Mouse (Mus musculus) c-Kit-positive CD71-positive TER-119-positive erythroid progenitor cells, embryonic 14.5 days (primary cell): ENCODE data around the gene Chchd1.
"Not testable (repeated sequence)": the region's sequence is repeated elsewhere in the genome, so short reads cannot be mapped to it uniquely, and the experiment has no call there.

ENCODE experiments used
- DNase-seq: peaks from one replicate; pipeline ENCODE4 v3.0.0-alpha.2; 2013; ENCODE audit warnings: low spot score

Gene Chchd1

GRCm38 (mm10) chr14:20689009-20689408 lies 13.8 kb upstream of the Chchd1 start:
- DNase-seq = no peak

GRCm38 (mm10) chr14:20691772-20692171 lies 11.0 kb upstream of the Chchd1 start:
- no peak for DNase-seq

- no peak for DNase-seq
Observed at GRCm38 (mm10) chr14:20693589-20694101, 9.2 kb upstream of the Chchd1 start.

- DNase-seq = no peak
Observed at GRCm38 (mm10) chr14:20694185-20694883, 8.5 kb upstream of the Chchd1 start.

- DNase-seq = peak; percentile 71
Observed at GRCm38 (mm10) chr14:20694884-20695760, 7.7 kb upstream of the Chchd1 start, which contains the start of gene Fut11. Gene Fut11 (plus strand): TSS chr14:20694968.

- DNase-seq = no peak
Observed at GRCm38 (mm10) chr14:20695761-20696520, 6.9 kb upstream of the Chchd1 start.

- no peak for DNase-seq
Observed at GRCm38 (mm10) chr14:20696986-20697385, 5.8 kb upstream of the Chchd1 start.

GRCm38 (mm10) chr14:20698515-20698914 lies 4.3 kb upstream of the Chchd1 start:
- DNase-seq = no peak

- no peak for DNase-seq
Observed at GRCm38 (mm10) chr14:20700362-20700761, 2.4 kb upstream of the Chchd1 start.

GRCm38 (mm10) chr14:20701554-20701953 lies 1.3 kb upstream of the Chchd1 start:
- DNase-seq = no peak

- no peak for DNase-seq
Observed at GRCm38 (mm10) chr14:20702096-20702740, 588 bp upstream of the Chchd1 start.

- not testable (repeated sequence) for DNase-seq
Observed at GRCm38 (mm10) chr14:20703461-20703860, 655 bp downstream of the Chchd1 start.

GRCm38 (mm10) chr14:20707201-20708190 lies 4.7 kb downstream of the Chchd1 start, which contains the start of gene Zswim8:
Gene Zswim8 (plus strand): TSS chr14:20707552.
- peak; percentile 78 for DNase-seq

- no peak for DNase-seq
Observed at GRCm38 (mm10) chr14:20708239-20708638, 5.4 kb downstream of the Chchd1 start.

- no peak for DNase-seq
Observed at GRCm38 (mm10) chr14:20713832-20714231, 11.0 kb downstream of the Chchd1 start.

GRCm38 (mm10) chr14:20718443-20718842 lies 15.6 kb downstream of the Chchd1 start:
- no peak for DNase-seq

- DNase-seq = no peak
Observed at GRCm38 (mm10) chr14:20719767-20720166, 17.0 kb downstream of the Chchd1 start.

GRCm38 (mm10) chr14:20721371-20721770 lies 18.6 kb downstream of the Chchd1 start:
- DNase-seq = no peak

GRCm38 (mm10) chr14:20723006-20723405 lies 20.2 kb downstream of the Chchd1 start:
- DNase-seq = no peak

- DNase-seq = no peak
Observed at GRCm38 (mm10) chr14:20724043-20724442, 21.2 kb downstream of the Chchd1 start.
